ENCODE assay signal across 8 mouse cellular contexts in the genomic region with DNA sequence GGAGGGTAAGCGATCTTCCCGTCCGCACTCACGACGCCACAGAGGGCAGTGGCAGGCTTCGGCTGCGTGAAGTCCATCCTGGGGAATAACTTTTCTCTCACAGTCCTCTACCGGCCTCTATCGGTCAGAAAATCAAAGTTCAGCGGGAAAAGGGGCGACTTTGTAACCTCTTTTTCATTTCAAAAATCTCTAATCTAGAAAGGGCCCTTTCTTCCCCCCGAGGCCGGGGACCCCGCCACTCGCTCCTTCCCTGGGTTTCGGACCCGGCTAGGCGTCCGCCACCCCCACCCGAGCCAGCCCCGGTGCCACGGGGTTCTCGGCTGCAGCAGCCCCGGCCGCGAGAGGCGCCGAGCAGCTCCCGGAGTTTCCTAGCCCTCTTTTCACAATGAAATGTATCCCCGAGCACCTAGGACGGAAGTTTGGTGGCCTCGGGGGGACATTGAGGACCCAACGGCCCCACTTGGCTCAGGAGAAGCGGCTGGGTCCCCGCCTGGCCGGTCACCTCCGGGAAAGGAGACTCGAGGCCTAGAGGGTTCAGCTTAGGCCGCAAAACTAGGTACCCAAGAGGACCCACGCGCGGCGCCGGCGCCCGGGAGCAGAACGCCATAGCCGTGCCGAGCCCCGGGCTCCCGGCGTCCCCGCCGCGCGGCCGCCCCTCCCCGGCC. TPM values are rescaled to one million over a fixed set of nuclear protein-coding genes. Genes with fewer than 3 reads are reported as not detected.
A peak's percentile ranks its signal among the peaks of the same experiment; 100 is the strongest.
DNase-seq lines count a peak whose midpoint lies in the region; ATAC-seq and TF ChIP-seq lines count a peak whose summit lies in the region.

No protein-coding gene starts in this region.

- peak overlapping the region; percentile 62 for H3K4me2 ChIP-seq in forebrain, embryonic 16.5 days (ENCODE audit: low read length)
- peak overlapping the region; percentile 79 for H3K4me2 ChIP-seq in lung, embryonic 14.5 days

- H3K27me3 ChIP-seq in forebrain, embryonic 16.5 days (replicated peaks; ENCODE audit: control insufficient read depth, insufficient read depth, low read length), result no peaks in the 10 kb centered on the region
- no peaks in the 10 kb centered on the region for H3K27me3 ChIP-seq in lung, embryonic 14.5 days (ENCODE audit: insufficient read depth, low read length)

- peak overlapping the region; percentile 97 to 100 for H3K4me3 ChIP-seq in ES-E14 (ENCODE audit: insufficient read depth in 1 of 2, low read depth in 1 of 2, low read length in 2 of 2, poor library complexity in 1 of 2, severe bottlenecking in 1 of 2)
- H3K4me3 ChIP-seq in forebrain, embryonic 16.5 days (replicated peaks; ENCODE audit: low read length), result peak overlapping the region; percentile 99
- peak overlapping the region; percentile 61 for H3K4me3 ChIP-seq in layer of hippocampus, adult 2 months
- peak overlapping the region; percentile 99 for H3K4me3 ChIP-seq in lung, embryonic 14.5 days (ENCODE audit: low read depth, low read length)

- H3K36me3 ChIP-seq in ES-E14 (ENCODE audit: control insufficient read depth, insufficient read depth, low read length, poor library complexity, severe bottlenecking), result peaks cover 10% of the 10 kb centered on the region
- H3K36me3 ChIP-seq in forebrain, embryonic 16.5 days (ENCODE audit: control insufficient read depth, insufficient read depth), result no peaks in the 10 kb centered on the region
- H3K36me3 ChIP-seq in lung, embryonic 14.5 days (ENCODE audit: insufficient read depth), result peaks cover 36% of the 10 kb centered on the region

- under 1% methylated on average over 58 of the region's 58 CpGs for WGBS in forebrain, embryonic 16.5 days
- under 1% methylated on average over 54 of the region's 58 CpGs for WGBS in lung, embryonic 14.5 days

- H3K4me1 ChIP-seq in ES-E14 (ENCODE audit: control insufficient read depth in 2 of 2, insufficient read depth in 2 of 2, low read length in 2 of 2, poor library complexity in 1 of 2), result peaks cover 5 to 8% of the 10 kb centered on the region in 2 experiments
- peaks cover 16% of the 10 kb centered on the region for H3K4me1 ChIP-seq in forebrain, embryonic 16.5 days (replicated peaks; ENCODE audit: control insufficient read depth, insufficient read depth, low read length)
- H3K4me1 ChIP-seq in lung, embryonic 14.5 days (ENCODE audit: insufficient read depth), result peaks cover 4% of the 10 kb centered on the region; the same call in 1 of the 2 replicates

- in situ Hi-C loops in ES-E14 (cut with MboI; ENCODE audit: low sequenced_read_pairs in 2 of 2, unreplicated experiment in 2 of 2), result no loop called here

- TF ChIP-seq CTCF in layer of hippocampus, adult 2 months (conservative IDR thresholded peaks at IDR 0.05), result peak; percentile 95
- peak; percentile 80 for TF ChIP-seq CTCF in lung, embryonic 14.5 days (IDR thresholded peaks at IDR 0.05; ENCODE audit: low read depth)

- ATAC-seq in forebrain, embryonic 16.5 days, result peak; percentile 27
- peak; percentile 40 for ATAC-seq in lung, embryonic 14.5 days (ENCODE audit: insufficient read depth)
- peak; percentile 74 for ATAC-seq in neutrophil, adult 5-6 weeks (ENCODE audit: extremely low read depth, insufficient number of reproducible peaks, low FRiP score, poor library complexity, severe bottlenecking)

- no peaks in the 10 kb centered on the region for H3K9me3 ChIP-seq in ES-E14 (ENCODE audit: control insufficient read depth, insufficient read depth, low read depth, low read length)
- H3K9me3 ChIP-seq in forebrain, embryonic 16.5 days (ENCODE audit: control insufficient read depth, low read length), result no peaks in the 10 kb centered on the region
- no peaks in the 10 kb centered on the region for H3K9me3 ChIP-seq in lung, embryonic 14.5 days (ENCODE audit: low read depth, low read length)

- intact Hi-C loops in heart, postnatal 36 days (cut with DNase I), result loop anchor here (1.0 to 2.0 kb wide), 3 partner anchors 160 to 296 kb away; a partner anchor contains a TSS

- peak overlapping the region; percentile 98 for H3K27ac ChIP-seq in ES-E14 (ENCODE audit: insufficient read depth, low read depth, low read length, poor library complexity, severe bottlenecking)
- peak overlapping the region; percentile 93 for H3K27ac ChIP-seq in forebrain, embryonic 16.5 days (ENCODE audit: low read length)
- peak overlapping the region; percentile 94 for H3K27ac ChIP-seq in layer of hippocampus, adult 2 months
- H3K27ac ChIP-seq in lung, embryonic 14.5 days (ENCODE audit: low read depth), result peak overlapping the region; percentile 98

- DNase-seq in ES-E14 (ENCODE audit: low read depth, low spot score), result peak; percentile 47
- peak; percentile 71 for DNase-seq in cerebellum, adult 11-12 months
- DNase-seq in heart, postnatal 36 days, result peak; percentile 71 to 78
- peak; percentile 67 to 68 for DNase-seq in layer of hippocampus, adult 2 months (ENCODE audit: low spot score in 2 of 2)
- peak; percentile 95 for DNase-seq in lung, embryonic 14.5 days
- DNase-seq in testis, postnatal 14 days (ENCODE audit: low spot score), result peak; percentile 74

- H3K9ac ChIP-seq in ES-E14 (ENCODE audit: insufficient read depth, low read depth, low read length, poor library complexity, severe bottlenecking), result peak overlapping the region; percentile 99
- peak overlapping the region; percentile 92 for H3K9ac ChIP-seq in forebrain, embryonic 16.5 days (replicated peaks; ENCODE audit: low read depth, low read length)
- H3K9ac ChIP-seq in lung, embryonic 14.5 days, result peak overlapping the region; percentile 99

TF ChIP-seq in ES-E14, 5 proteins besides CTCF, POLR2A, EP300 and RAD21:
- TF ChIP-seq ZNF384 (IDR thresholded peaks at IDR 0.05; ENCODE audit: low read depth, low read length) (no peak), HCFC1 (IDR thresholded peaks at IDR 0.05; ENCODE audit: borderline replicate concordance, insufficient read depth, low read length) (0 out of 2 replicates have a peak, but pooled peaks have one; percentile 3)
TF ChIP-seq in ES-E14: peak in this region for 1.

RNA-seq across cellular contexts. Expression of a gene that starts 1.1 kb away (rescaled TPM):
- 138 and 161 TPM in 2 replicates for total RNA-seq in ES-E14 (2012; rRNA removed)
- polyA plus RNA-seq in forebrain, embryonic 16.5 days (2015; fragmentation: Nextera tagmentation; extraction: Ambion mirVana), result 62.8 and 64.0 TPM in 2 replicates
- 10 to 100 TPM; 59.5 to 60.5 TPM for total RNA-seq in heart, postnatal 36 days (2021)
- 10 to 100 TPM; 79.5 to 84.3 TPM for total RNA-seq in layer of hippocampus, adult 2 months (2021)
- 107 and 113 TPM in 2 replicates for polyA plus RNA-seq in lung, embryonic 14.5 days (2014; fragmentation: Nextera tagmentation; extraction: Ambion mirVana)
- 224 and 259 TPM in 2 replicates for total RNA-seq in neutrophil, adult 5-6 weeks (2017)

Comparison
In these comparisons a context has a peak if more than half of its experiments do, and no peak if none do; other contexts are left out.
1. Peak in every context shown above with its lines: DNase-seq, ATAC-seq, H3K4me3 ChIP-seq and H3K27ac ChIP-seq.